Mouse (Mus musculus) MEL (cell line): Measurements from ENCODE around the gene Mcf2l. TPM values are rescaled to one million over a fixed set of nuclear protein-coding genes. Genes with fewer than 3 reads are reported as not detected.

ENCODE experiments used
- DNase-seq: peaks from one replicate; pipeline ENCODE4 v3.0.0; 2011; ENCODE audit warnings: low read depth, low spot score
- H3K27ac ChIP-seq: 2 replicates; pipeline ENCODE4 v1.5.1; 2012; ENCODE audit warnings: low read depth, mild to moderate bottlenecking, control low read depth, low read length, moderate library complexity; ENCODE audit not compliant: control insufficient read depth
- H3K27me3 ChIP-seq, 2 experiments: fragments of 150-350 bp in 1 of 2; sonication (generic) in 1 of 2; 2 replicates each; pipeline ENCODE4 v1.6.1; 2012; ENCODE audit warnings: low read length in 2 of 2, mild to moderate bottlenecking in 2 of 2, improper control_type of control experiment in 1 of 2, moderate library complexity in 1 of 2; ENCODE audit not compliant: insufficient read depth in 2 of 2, control insufficient read depth in 1 of 2
- H3K36me3 ChIP-seq, 2 experiments: 2 replicates each; pipeline ENCODE4 v1.6.1; 2012 to 2014; ENCODE audit warnings: low read length in 2 of 2, improper control_type of control experiment in 1 of 2, inconsistent platforms in 1 of 2, mild to moderate bottlenecking in 1 of 2; ENCODE audit not compliant: insufficient read depth in 2 of 2, control insufficient read depth in 1 of 2
- H3K4me1 ChIP-seq, 2 experiments: fragments of 150-350 bp in 1 of 2; sonication (generic) in 1 of 2; 2 replicates each; pipeline ENCODE4 v1.6.1; 2012; ENCODE audit warnings: low read length in 2 of 2, improper control_type of control experiment in 1 of 2, mild to moderate bottlenecking in 1 of 2; ENCODE audit not compliant: insufficient read depth in 2 of 2, control insufficient read depth in 1 of 2
- H3K4me3 ChIP-seq, 2 experiments: fragments of 150-350 bp in 1 of 2; sonication (generic) in 1 of 2; 2 replicates each; pipeline ENCODE4 v1.5.1; 2012; ENCODE audit warnings: low read depth in 2 of 2, low read length in 2 of 2, mild to moderate bottlenecking in 2 of 2, moderate library complexity in 2 of 2, control low read depth in 1 of 2, improper control_type of control experiment in 1 of 2; ENCODE audit not compliant: control insufficient read depth in 1 of 2, insufficient read depth in 1 of 2
- H3K79me2 ChIP-seq: 2 replicates; pipeline ENCODE4 v1.6.1; 2012; ENCODE audit warnings: mild to moderate bottlenecking, low read length, moderate library complexity; ENCODE audit not compliant: control insufficient read depth, poor library complexity, insufficient read depth
- H3K9ac ChIP-seq: 2 replicates; pipeline ENCODE4 v1.6.1; 2012; ENCODE audit warnings: low read depth, mild to moderate bottlenecking, control low read depth, low read length, moderate library complexity; ENCODE audit not compliant: control insufficient read depth, poor library complexity, severe bottlenecking
- H3K9me3 ChIP-seq: fragments of 150-350 bp; sonication (generic); replicated peaks from 2 replicates; pipeline ENCODE4 v1.6.1; 2012; ENCODE audit warnings: mild to moderate bottlenecking, low read length, improper control_type of control experiment, moderate library complexity; ENCODE audit not compliant: insufficient read depth
- BHLHE40 ChIP-seq: IDR thresholded peaks from 2 replicates; pipeline ENCODE4 v1.6.1; 2012; ENCODE audit warnings: low read depth, mild to moderate bottlenecking, inconsistent platforms, low read length, improper control_type of control experiment, borderline replicate concordance
- CHD1 ChIP-seq: IDR thresholded peaks from 2 replicates; pipeline ENCODE4 v1.6.1; 2012; ENCODE audit warnings: low read depth, mild to moderate bottlenecking, inconsistent platforms, low read length, improper control_type of control experiment
- ELF1 ChIP-seq: IDR thresholded peaks from 2 replicates; pipeline ENCODE4 v1.6.1; 2014; ENCODE audit warnings: low read depth, mild to moderate bottlenecking, inconsistent platforms, low read length, improper control_type of control experiment, moderate library complexity
- EP300 ChIP-seq, 2 experiments: IDR thresholded peaks; 2 replicates each; pipeline ENCODE4 v1.6.1; 2011; ENCODE audit warnings: improper control_type of control experiment in 2 of 2, low read length in 2 of 2, low read depth in 1 of 2, mild to moderate bottlenecking in 1 of 2
- HCFC1 ChIP-seq: IDR thresholded peaks from 2 replicates; pipeline ENCODE4 v1.6.1; 2012; ENCODE audit warnings: low read depth, mild to moderate bottlenecking, inconsistent platforms, low read length, improper control_type of control experiment, moderate library complexity
- JUND ChIP-seq: IDR thresholded peaks from 2 replicates; pipeline ENCODE4 v1.6.1; 2011; ENCODE audit warnings: low read depth, mild to moderate bottlenecking, improper control_type of control experiment, low read length
- KAT2A ChIP-seq: conservative IDR thresholded peaks from 2 replicates; pipeline ENCODE4 v1.6.1; 2012; ENCODE audit warnings: low read depth, low read length, improper control_type of control experiment, inconsistent platforms
- MAX ChIP-seq: IDR thresholded peaks from 2 replicates; pipeline ENCODE4 v1.6.1; 2011; ENCODE audit warnings: low read length, improper control_type of control experiment
- MAZ ChIP-seq: IDR thresholded peaks from 2 replicates; pipeline ENCODE4 v1.6.1; 2012; ENCODE audit warnings: low read depth, mild to moderate bottlenecking, inconsistent platforms, low read length, improper control_type of control experiment
- MEF2A ChIP-seq: IDR thresholded peaks from 2 replicates; pipeline ENCODE4 v1.6.1; 2014; ENCODE audit warnings: low read depth, mild to moderate bottlenecking, inconsistent platforms, low read length, improper control_type of control experiment; ENCODE audit not compliant: poor library complexity, insufficient replicate concordance, severe bottlenecking; ENCODE audit errors: extremely low read depth
- MXI1 ChIP-seq: IDR thresholded peaks from 2 replicates; pipeline ENCODE4 v1.6.1; 2011; ENCODE audit warnings: mild to moderate bottlenecking, low read depth, low read length, improper control_type of control experiment
- MYB ChIP-seq: IDR thresholded peaks from 2 replicates; pipeline ENCODE4 v1.6.1; 2011; ENCODE audit warnings: mild to moderate bottlenecking, low read depth, low read length, improper control_type of control experiment
- MYC ChIP-seq: IDR thresholded peaks from 2 replicates; pipeline ENCODE4 v1.6.1; 2011; ENCODE audit warnings: low read depth, mild to moderate bottlenecking, low read length, improper control_type of control experiment, moderate library complexity
- NELFE ChIP-seq: IDR thresholded peaks from 2 replicates; pipeline ENCODE4 v1.6.1; 2011; ENCODE audit warnings: low read depth, low read length, improper control_type of control experiment
- POLR2A ChIP-seq, 2 experiments: IDR thresholded peaks; 2 replicates each; pipeline ENCODE4 v1.6.1; 2011 to 2012; ENCODE audit warnings: low read length in 2 of 2, mild to moderate bottlenecking in 2 of 2, control low read depth in 1 of 2, improper control_type of control experiment in 1 of 2, low read depth in 1 of 2, moderate library complexity in 1 of 2; ENCODE audit not compliant: control insufficient read depth in 1 of 2, insufficient read depth in 1 of 2, poor library complexity in 1 of 2
- POLR2AphosphoS2 ChIP-seq: IDR thresholded peaks from 2 replicates; pipeline ENCODE4 v1.6.1; 2011; ENCODE audit warnings: low read length, improper control_type of control experiment
- RAD21 ChIP-seq: IDR thresholded peaks from 2 replicates; pipeline ENCODE4 v1.6.1; 2011; ENCODE audit warnings: mild to moderate bottlenecking, low read depth, low read length, improper control_type of control experiment
- SMC3 ChIP-seq: IDR thresholded peaks from 2 replicates; pipeline ENCODE4 v1.6.1; 2011; ENCODE audit warnings: low read depth, low read length, improper control_type of control experiment
- TAL1 ChIP-seq: IDR thresholded peaks from 2 replicates; pipeline ENCODE4 v1.6.1; 2012; ENCODE audit warnings: mild to moderate bottlenecking, inconsistent platforms, low read length, moderate library complexity, mixed read lengths
- TBP ChIP-seq: IDR thresholded peaks from 2 replicates; pipeline ENCODE4 v1.8.0; 2011; ENCODE audit warnings: low read depth, low read length, improper control_type of control experiment
- TCF12 ChIP-seq: IDR thresholded peaks from 2 replicates; pipeline ENCODE4 v1.6.1; 2014; ENCODE audit warnings: low read depth, mild to moderate bottlenecking, inconsistent platforms, low read length, improper control_type of control experiment, moderate library complexity
- UBTF ChIP-seq: IDR thresholded peaks from 2 replicates; pipeline ENCODE4 v1.6.1; 2012; ENCODE audit warnings: low read depth, mild to moderate bottlenecking, inconsistent platforms, low read length, improper control_type of control experiment, moderate library complexity, borderline replicate concordance; ENCODE audit not compliant: insufficient read depth
- USF1 ChIP-seq: IDR thresholded peaks from 2 replicates; pipeline ENCODE4 v1.6.1; 2014; ENCODE audit warnings: low read depth, mild to moderate bottlenecking, inconsistent platforms, low read length, improper control_type of control experiment, moderate library complexity
- ZC3H11A ChIP-seq: IDR thresholded peaks from 2 replicates; pipeline ENCODE4 v1.6.1; 2012; ENCODE audit warnings: low read depth, mild to moderate bottlenecking, inconsistent platforms, low read length, improper control_type of control experiment
- ZKSCAN1 ChIP-seq: IDR thresholded peaks from 2 replicates; pipeline ENCODE4 v1.6.1; 2012; ENCODE audit warnings: low read depth, mild to moderate bottlenecking, inconsistent platforms, low read length, improper control_type of control experiment, moderate library complexity
- ZNF384 ChIP-seq: IDR thresholded peaks from 2 replicates; pipeline ENCODE4 v1.6.1; 2012; ENCODE audit warnings: low read depth, mild to moderate bottlenecking, inconsistent platforms, low read length, improper control_type of control experiment
- polyA plus RNA-seq, 2 experiments: library from polyadenylated mRNA; stranded (reverse) in 1 of 2; unstranded in 1 of 2; fragments of >175 nt in 1 of 2; fragments of >200 nt in 1 of 2; gene quantifications; 2 replicates each; pipeline versions ENCODE4 v1.2.1 to v1.2.4; 2012; ENCODE audit warnings: low replicate concordance in 2 of 2, low read depth in 1 of 2; ENCODE audit not compliant: insufficient read length in 2 of 2, insufficient read depth in 1 of 2, missing spikeins in 1 of 2
- total RNA-seq: library from RNA; depleted of rRNA; stranded (reverse); fragments of 300-350 nt; gene quantifications from 2 replicates; pipeline ENCODE4 v1.2.3, GENCODE M21; 2012

Gene Mcf2l
- total and polyA plus RNA-seq, 3 experiments: 1.2 to 3.6 TPM; not detected in 1

- TF ChIP-seq TCF12: no peak
- no peak for TF ChIP-seq USF1
- no peak for TF ChIP-seq ZKSCAN1
- TF ChIP-seq KAT2A: no peak
- no peak for TF ChIP-seq ZNF384
- no peak for TF ChIP-seq TAL1
- TF ChIP-seq NELFE: no peak
- no peak for TF ChIP-seq MXI1
- no peak for TF ChIP-seq UBTF
- TF ChIP-seq MYC: no peak
- no peak for TF ChIP-seq ZC3H11A
- TF ChIP-seq MAZ: no peak
- no peak for TF ChIP-seq RAD21
- no peak for TF ChIP-seq POLR2AphosphoS2
- TF ChIP-seq MAX: no peak
- no peak for TF ChIP-seq HCFC1
- no peak for TF ChIP-seq MEF2A
- TF ChIP-seq, all 39 proteins: peak for 0
- no peaks in the 10 kb centered on the region for H3K79me2 ChIP-seq
- H3K4me3 ChIP-seq: no peak overlapping the region
- no peaks in the 10 kb centered on the region for H3K4me1 ChIP-seq
- H3K36me3 ChIP-seq: no peaks in the 10 kb centered on the region
- DNase-seq: no peak
- H3K9ac ChIP-seq: no peak overlapping the region
- H3K27ac ChIP-seq: no peak overlapping the region
- no peaks in the 10 kb centered on the region for H3K9me3 ChIP-seq
- H3K27me3 ChIP-seq: no peaks in the 10 kb centered on the region
Observed at GRCm38 (mm10) chr8:12955362-12955879, 81.8 kb downstream of the Mcf2l start.

GRCm38 (mm10) chr8:12955880-12956279, 82.3 kb downstream of the Mcf2l start:
- Histone ChIP-seq H3K36me3 (no peaks in the 10 kb centered on the region), H3K27ac (no peak overlapping the region), H3K27me3 (no peaks in the 10 kb centered on the region), H3K9ac (no peak overlapping the region), H3K4me1 (no peaks in the 10 kb centered on the region), H3K79me2 (no peaks in the 10 kb centered on the region), H3K9me3 (no peaks in the 10 kb centered on the region), H3K4me3 (no peak overlapping the region)
- DNase-seq: no peak
- TF ChIP-seq MAZ (no peak), POLR2A (IDR thresholded peaks at IDR 0.05; ENCODE audit: control insufficient read depth in 1 of 2, insufficient read depth in 1 of 2, low read depth in 1 of 2, low read length in 2 of 2, poor library complexity in 1 of 2) (no peak), TBP (no peak), SMC3 (no peak), JUND (no peak), KAT2A (no peak), HCFC1 (no peak), BHLHE40 (no peak), ZKSCAN1 (no peak), CHD1 (no peak), MYB (no peak), EP300 (IDR thresholded peaks at IDR 0.05; ENCODE audit: low read depth in 1 of 2, low read length in 2 of 2) (no peak), TAL1 (no peak), USF1 (no peak), ELF1 (no peak)
